Mouse (Mus musculus): ENCODE data around the gene Gpc3. TPM values are rescaled to one million over a fixed set of nuclear protein-coding genes. Genes with fewer than 3 reads are reported as not detected.
"Not testable (repeated sequence)": the region's sequence is repeated elsewhere in the genome, so short reads cannot be mapped to it uniquely, and the experiment has no call there.

The Gpc3 gene
- total and polyA plus RNA-seq, 3 experiments: 11.9 to 14.8 (median 13.2) TPM

GRCm38 (mm10) chrX:52261991-52262390 lies 351.8 kb downstream of the Gpc3 start:
- no peak overlapping the region; the same call in 1 of the 2 replicates for H3K27ac ChIP-seq
- no peaks in the 10 kb centered on the region for H3K27me3 ChIP-seq (ENCODE audit: control insufficient read depth, insufficient read depth, low read length)
- no peaks in the 10 kb centered on the region for H3K4me1 ChIP-seq (ENCODE audit: control insufficient read depth, insufficient read depth, low read length)
- 62% methylated on average over 11 of the region's 11 CpGs for WGBS
- H3K79me2 ChIP-seq (replicated peaks; ENCODE audit: control insufficient read depth, insufficient read depth, low read length): no peaks in the 10 kb centered on the region
- intact Hi-C loops (cut with DNase I): loop anchor here (10.0 kb wide), 1 partner anchor 97 kb away; the partner anchor contains the start of gene Gpc4
- H3K4me3 ChIP-seq: no peak overlapping the region
- TF ChIP-seq EP300 (IDR thresholded peaks at IDR 0.05; ENCODE audit: insufficient read depth, low read depth, low read length) (no peak), POLR2A (IDR thresholded peaks at IDR 0.05; ENCODE audit: insufficient read depth, low read depth, low read length) (no peak), CTCF (IDR thresholded peaks at IDR 0.05) (no peak)
- no peak overlapping the region for H3K9ac ChIP-seq (ENCODE audit: low read depth, low read length)
- H3K36me3 ChIP-seq (ENCODE audit: control insufficient read depth, insufficient read depth, low read length): no peaks in the 10 kb centered on the region
- peak in 1 of 2 experiments; percentile 12 for DNase-seq

GRCm38 (mm10) chrX:52261546-52261945 lies 352.2 kb downstream of the Gpc3 start:
- Histone ChIP-seq H3K36me3 (ENCODE audit: control insufficient read depth, insufficient read depth, low read length) (no peaks in the 10 kb centered on the region), H3K27ac (no peak overlapping the region; the same call in 1 of the 2 replicates), H3K4me3 (no peak overlapping the region), H3K79me2 (replicated peaks; ENCODE audit: control insufficient read depth, insufficient read depth, low read length) (no peaks in the 10 kb centered on the region), H3K4me1 (ENCODE audit: control insufficient read depth, insufficient read depth, low read length) (no peaks in the 10 kb centered on the region), H3K27me3 (ENCODE audit: control insufficient read depth, insufficient read depth, low read length) (no peaks in the 10 kb centered on the region), H3K9ac (ENCODE audit: low read depth, low read length) (no peak overlapping the region)
- peak; percentile 32 to 45 for DNase-seq
- 42% methylated on average over 7 of the region's 7 CpGs for WGBS
- intact Hi-C loops (cut with DNase I): loop anchor here (10.0 kb wide), 1 partner anchor 97 kb away; the partner anchor contains the start of gene Gpc4
- TF ChIP-seq EP300 (IDR thresholded peaks at IDR 0.05; ENCODE audit: insufficient read depth, low read depth, low read length) (no peak), CTCF (IDR thresholded peaks at IDR 0.05) (no peak)

- H3K4me3 ChIP-seq: not testable (repeated sequence)
Measured at GRCm38 (mm10) chrX:52259771-52260170, 354.0 kb downstream of the Gpc3 start.

GRCm38 (mm10) chrX:52254526-52254925 lies 359.2 kb downstream of the Gpc3 start:
- 62% methylated on average over 1 of the region's 1 CpGs for WGBS
- TF ChIP-seq CTCF (IDR thresholded peaks at IDR 0.05) (no peak), EP300 (IDR thresholded peaks at IDR 0.05; ENCODE audit: insufficient read depth, low read depth, low read length) (no peak), POLR2A (IDR thresholded peaks at IDR 0.05; ENCODE audit: insufficient read depth, low read depth, low read length) (no peak)

More at GRCm38 (mm10) chrX:52259771-52260170, 354.0 kb downstream of the Gpc3 start:
- H3K27me3 ChIP-seq (ENCODE audit: control insufficient read depth, insufficient read depth, low read length); DNase-seq; H3K36me3 ChIP-seq (ENCODE audit: control insufficient read depth, insufficient read depth, low read length); H3K27ac ChIP-seq; H3K9ac ChIP-seq (ENCODE audit: low read depth, low read length); H3K79me2 ChIP-seq (replicated peaks; ENCODE audit: control insufficient read depth, insufficient read depth, low read length); H3K4me1 ChIP-seq (ENCODE audit: control insufficient read depth, insufficient read depth, low read length): not testable (repeated sequence)
- intact Hi-C loops (cut with DNase I): loop anchor here (10.0 kb wide), 1 partner anchor 95 kb away; the partner anchor contains the start of gene Gpc4
- 62% methylated on average over 1 of the region's 1 CpGs for WGBS

GRCm38 (mm10) chrX:52245694-52246297 lies 368.0 kb downstream of the Gpc3 start:
- no peaks in the 10 kb centered on the region for H3K79me2 ChIP-seq (replicated peaks; ENCODE audit: control insufficient read depth, insufficient read depth, low read length)
- WGBS: 63% methylated on average over 4 of the region's 4 CpGs
- intact Hi-C loops (cut with DNase I): no loop called here
- TF ChIP-seq CTCF (IDR thresholded peaks at IDR 0.05): no peak
- no peak for TF ChIP-seq EP300 (IDR thresholded peaks at IDR 0.05; ENCODE audit: insufficient read depth, low read depth, low read length)
- no peak for TF ChIP-seq POLR2A (IDR thresholded peaks at IDR 0.05; ENCODE audit: insufficient read depth, low read depth, low read length)
- DNase-seq: no peak
- no peaks in the 10 kb centered on the region for H3K4me1 ChIP-seq (ENCODE audit: control insufficient read depth, insufficient read depth, low read length)
- no peaks in the 10 kb centered on the region for H3K27me3 ChIP-seq (ENCODE audit: control insufficient read depth, insufficient read depth, low read length)
- H3K36me3 ChIP-seq (ENCODE audit: control insufficient read depth, insufficient read depth, low read length): no peaks in the 10 kb centered on the region
- H3K27ac ChIP-seq: no peak overlapping the region
- no peak overlapping the region for H3K9ac ChIP-seq (ENCODE audit: low read depth, low read length)
- no peak overlapping the region for H3K4me3 ChIP-seq

More at GRCm38 (mm10) chrX:52254526-52254925, 359.2 kb downstream of the Gpc3 start:
- no peaks in the 10 kb centered on the region for H3K4me1 ChIP-seq (ENCODE audit: control insufficient read depth, insufficient read depth, low read length)
- no peak overlapping the region for H3K27ac ChIP-seq
- no peak overlapping the region for H3K9ac ChIP-seq (ENCODE audit: low read depth, low read length)
- no peaks in the 10 kb centered on the region for H3K79me2 ChIP-seq (replicated peaks; ENCODE audit: control insufficient read depth, insufficient read depth, low read length)
- H3K36me3 ChIP-seq (ENCODE audit: control insufficient read depth, insufficient read depth, low read length): no peaks in the 10 kb centered on the region
- H3K27me3 ChIP-seq (ENCODE audit: control insufficient read depth, insufficient read depth, low read length): no peaks in the 10 kb centered on the region
- DNase-seq: no peak
- no peak overlapping the region for H3K4me3 ChIP-seq
- intact Hi-C loops (cut with DNase I): no loop called here

GRCm38 (mm10) chrX:52237470-52237869 lies 376.3 kb downstream of the Gpc3 start:
- WGBS: 85% methylated on average over 4 of the region's 4 CpGs
- intact Hi-C loops (cut with DNase I): no loop called here
- DNase-seq: peak in 1 of 2 experiments; percentile 9
- no peak overlapping the region for H3K27ac ChIP-seq
- no peaks in the 10 kb centered on the region for H3K79me2 ChIP-seq (replicated peaks; ENCODE audit: control insufficient read depth, insufficient read depth, low read length)
- TF ChIP-seq CTCF (IDR thresholded peaks at IDR 0.05): no peak
- TF ChIP-seq EP300 (IDR thresholded peaks at IDR 0.05; ENCODE audit: insufficient read depth, low read depth, low read length): no peak
- TF ChIP-seq POLR2A (IDR thresholded peaks at IDR 0.05; ENCODE audit: insufficient read depth, low read depth, low read length): no peak
- H3K9ac ChIP-seq (ENCODE audit: low read depth, low read length): no peak overlapping the region
- no peaks in the 10 kb centered on the region for H3K36me3 ChIP-seq (ENCODE audit: control insufficient read depth, insufficient read depth, low read length)
- H3K4me1 ChIP-seq (ENCODE audit: control insufficient read depth, insufficient read depth, low read length): no peaks in the 10 kb centered on the region; the same call in 1 of the 2 replicates
- H3K4me3 ChIP-seq: no peak overlapping the region
- H3K27me3 ChIP-seq (ENCODE audit: control insufficient read depth, insufficient read depth, low read length): no peaks in the 10 kb centered on the region
